8 mouse cellular contexts compared by ENCODE assay signal in the genomic region with DNA sequence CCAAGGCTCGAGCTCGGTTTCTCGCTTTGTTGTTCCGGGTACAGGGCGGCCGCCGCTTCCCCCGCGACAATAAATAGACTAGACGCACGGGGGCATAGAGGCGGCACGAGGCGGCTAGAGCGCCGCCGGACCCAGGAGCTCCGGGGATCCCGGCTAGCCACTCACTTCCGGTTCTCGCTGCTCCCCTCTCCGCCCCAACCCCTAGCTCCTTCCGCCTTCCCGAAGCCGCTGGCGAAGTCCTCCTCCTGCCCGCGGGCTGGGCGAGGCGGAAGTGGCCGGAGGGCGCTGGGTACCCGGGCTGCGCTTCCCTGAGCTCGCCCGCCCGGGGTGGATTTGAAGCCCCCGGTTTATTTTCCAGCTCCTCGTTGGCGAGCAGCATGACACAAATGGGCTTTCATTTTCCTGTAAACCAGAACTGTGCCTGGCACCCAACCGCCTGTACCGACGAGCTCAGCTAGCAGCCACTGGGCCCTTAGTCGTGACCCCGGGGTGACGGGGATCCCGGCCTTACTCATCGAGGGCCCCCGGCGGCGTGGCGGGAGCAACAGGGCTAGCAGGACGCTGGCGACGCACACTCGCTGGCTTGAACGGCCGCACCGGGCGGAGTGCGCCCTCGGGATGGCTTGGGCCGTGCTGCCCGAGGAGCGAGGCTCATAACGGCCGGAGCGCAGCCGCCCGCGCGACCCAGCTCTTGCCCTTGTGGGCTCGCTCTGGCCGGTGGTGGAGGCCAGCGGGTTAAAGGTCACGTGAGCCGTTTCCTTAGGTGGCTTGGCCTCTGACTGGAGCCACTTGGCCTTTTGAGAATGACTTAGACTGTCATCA. TPM values are rescaled to one million over a fixed set of nuclear protein-coding genes. Genes with fewer than 3 reads are reported as not detected.
A peak's percentile ranks its signal among the peaks of the same experiment; 100 is the strongest.
DNase-seq lines count a peak whose midpoint lies in the region; ATAC-seq lines count a peak whose summit lies in the region.

Tbpl1 (minus strand) TSS at position 667 of the 822 bp plus-strand sequence.

- H3K4me2 ChIP-seq in hindbrain, embryonic 13.5 days: peak within 1 kb of the TSS; percentile 82

- peak within 1 kb of the TSS; percentile 98 for H3K27ac ChIP-seq in hindbrain, embryonic 13.5 days

- peaks cover 36% of the 10 kb centered on the region for H3K4me1 ChIP-seq in hindbrain, embryonic 13.5 days (replicated peaks)

- H3K36me3 ChIP-seq in hindbrain, embryonic 13.5 days: no peaks in the 10 kb centered on the region

- ATAC-seq in hindbrain, embryonic 13.5 days (ENCODE audit: low FRiP score): peak; percentile 99

- H3K9ac ChIP-seq in hindbrain, embryonic 13.5 days: peak within 1 kb of the TSS; percentile 98

- peak within 1 kb of the TSS; percentile 97 for H3K4me3 ChIP-seq in hindbrain, embryonic 13.5 days

- H3K9me3 ChIP-seq in hindbrain, embryonic 13.5 days: no peaks in the 10 kb centered on the region

- under 1% methylated on average over 77 of the region's 77 CpGs for WGBS in hindbrain, embryonic 13.5 days

- peak; percentile 94 for DNase-seq in R1 (ENCODE audit: low read depth, low spot score)
- DNase-seq in cerebellum, postnatal 14 days: peak; percentile 93 to 95
- peak; percentile 90 for DNase-seq in frontal cortex, postnatal 14 days (ENCODE audit: low spot score in 2 of 2)
- DNase-seq in layer of hippocampus, postnatal 25 days (ENCODE audit: extremely low spot score in 1 of 2, low spot score in 1 of 2): peak in 1 of 2 experiments; percentile 86
- DNase-seq in lung, postnatal 25 days (ENCODE audit: low spot score): peak; percentile 97
- DNase-seq in retina, postnatal 7 days (ENCODE audit: low read depth, low spot score): peak; percentile 93
- DNase-seq in urinary bladder, adult 2 months (ENCODE audit: low spot score): peak; percentile 92

- no peaks in the 10 kb centered on the region for H3K27me3 ChIP-seq in hindbrain, embryonic 13.5 days

RNA-seq across cellular contexts. Expression of gene Tbpl1, which starts in this region (rescaled TPM):
- 115 and 117 TPM in 2 replicates for polyA plus RNA-seq in hindbrain, embryonic 13.5 days (2015; fragmentation: Nextera tagmentation; extraction: Ambion mirVana)
- 10 to 100 TPM; 60.6 to 61.8 TPM for total RNA-seq in layer of hippocampus, postnatal 25 days (2021)
- 32.4 and 36.6 TPM in 2 replicates for polyA plus RNA-seq in urinary bladder, adult 2 months (2012; rRNA removed)
